Mouse (Mus musculus): ENCODE measurements around the gene Olfr1392. TPM values are rescaled to one million over a fixed set of nuclear protein-coding genes. Genes with fewer than 3 reads are reported as not detected.

The Olfr1392 gene
- polyA plus RNA-seq, 2 experiments: 0.01 TPM; not detected in 1

DNA sequence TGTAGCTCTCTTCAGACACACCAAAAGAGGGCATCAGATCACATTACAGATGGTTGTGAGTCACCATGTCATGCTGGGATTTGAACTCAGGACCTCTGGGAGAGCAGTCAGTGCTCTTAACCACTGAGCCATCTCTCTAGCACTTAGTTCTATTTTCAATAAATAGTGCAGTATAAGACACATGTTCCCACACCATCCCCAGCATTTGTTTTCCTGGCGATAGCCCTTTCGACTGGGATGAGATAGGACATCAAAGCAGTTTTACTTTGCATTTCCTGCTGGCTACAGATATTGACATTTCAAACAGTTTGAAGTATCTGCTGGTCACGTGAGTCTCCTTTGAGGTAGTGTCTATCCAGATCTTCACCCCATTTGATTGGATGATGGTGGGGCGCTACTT lies 14.7 kb upstream of the Olfr1392 start:
- H3K4me3 ChIP-seq (ENCODE audit: insufficient read depth in 1 of 2, low read depth in 2 of 2, low read length in 2 of 2): no peak overlapping the region
- 65% methylated on average over 4 of the region's 4 CpGs for WGBS (ENCODE audit: insufficient replicate concordance)
- no peaks in the 10 kb centered on the region for H3K27me3 ChIP-seq (ENCODE audit: control insufficient read depth, insufficient read depth, low read length)

DNA sequence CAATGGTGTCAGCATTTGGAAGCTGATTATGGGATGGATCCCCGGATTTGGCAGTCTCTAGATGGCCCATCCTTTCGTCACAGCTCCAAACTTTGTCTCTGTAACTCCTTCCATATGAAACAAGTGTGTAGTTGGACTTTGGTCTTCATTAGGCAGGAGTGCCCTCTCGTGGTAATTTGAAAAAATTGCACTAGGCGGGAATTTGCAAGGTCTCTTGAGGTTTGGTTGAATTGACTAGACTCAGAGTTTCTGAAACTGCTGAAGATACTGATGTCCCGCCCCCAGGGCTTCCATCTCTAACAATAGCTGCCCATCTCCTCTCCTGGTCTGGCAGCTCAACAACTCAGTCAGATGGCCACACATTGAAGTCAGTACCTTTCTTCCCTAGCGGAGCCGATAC lies 13.7 kb upstream of the Olfr1392 start:
- DNase-seq (ENCODE audit: low read depth in 3 of 3, low spot score in 3 of 3): peak in 1 of 3 experiments; percentile 52

More for the DNA sequence above, 14.7 kb upstream of the Olfr1392 start:
- H3K9ac ChIP-seq (replicated peaks): no peak overlapping the region
- DNase-seq (ENCODE audit: low read depth in 3 of 3, low spot score in 3 of 3) (no peak), ATAC-seq (ENCODE audit: insufficient read depth) (no peak)
- H3K36me3 ChIP-seq (replicated peaks; ENCODE audit: control insufficient read depth, insufficient read depth, low read depth): no peaks in the 10 kb centered on the region
- no peak overlapping the region for H3K4me2 ChIP-seq (ENCODE audit: low read depth)
- no peak for TF ChIP-seq CTCF (IDR thresholded peaks at IDR 0.05; ENCODE audit: low read depth)
- no peak for TF ChIP-seq EP300 (IDR thresholded peaks at IDR 0.05; ENCODE audit: low read depth)
- H3K4me1 ChIP-seq (replicated peaks; ENCODE audit: control insufficient read depth in 2 of 2, insufficient read depth in 2 of 2, low read length in 1 of 2): peaks cover 0 to 8% of the 10 kb centered on the region in 2 experiments; a peak in 2 of 4 replicates
- no peak overlapping the region for H3K27ac ChIP-seq
- no peaks in the 10 kb centered on the region for H3K9me3 ChIP-seq (ENCODE audit: control insufficient read depth, low read length)

DNA sequence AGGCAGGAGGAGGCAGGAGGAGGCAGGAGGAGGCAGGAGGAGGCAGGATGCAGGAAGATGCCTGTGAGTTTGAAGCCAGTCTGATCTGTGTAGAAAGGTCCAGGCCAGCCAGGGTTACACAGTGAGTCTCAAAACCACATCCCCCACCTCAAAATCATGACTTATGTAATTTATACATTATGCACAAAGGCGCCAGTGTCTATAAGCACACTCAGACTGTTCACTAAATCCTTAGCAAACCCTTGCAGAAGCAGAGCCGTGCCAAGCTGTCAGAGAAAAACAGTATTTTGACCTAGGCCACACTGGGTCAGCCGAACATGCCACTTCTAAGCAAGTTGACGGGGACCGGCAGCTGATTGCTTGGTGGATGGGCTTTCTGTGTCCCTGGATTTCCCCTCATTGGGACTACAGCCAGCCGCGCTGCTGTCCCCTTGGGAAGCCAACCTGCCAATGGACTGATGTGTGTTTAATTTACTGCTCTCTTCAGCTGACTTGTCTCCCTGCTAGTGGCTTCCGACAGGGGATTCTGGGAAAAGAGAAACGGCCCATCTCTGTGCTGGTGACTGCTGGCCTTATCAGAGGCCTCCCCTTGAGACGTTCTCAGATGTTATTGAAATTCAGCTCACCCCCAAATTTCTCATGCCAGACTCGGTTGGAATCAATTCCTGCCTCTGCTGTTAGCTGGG lies 11.1 kb upstream of the Olfr1392 start:
- H3K27ac ChIP-seq: no peak overlapping the region
- H3K9me3 ChIP-seq (ENCODE audit: control insufficient read depth, low read length): no peaks in the 10 kb centered on the region
- no peak overlapping the region for H3K9ac ChIP-seq (replicated peaks)
- H3K27me3 ChIP-seq (ENCODE audit: control insufficient read depth, insufficient read depth, low read length): no peaks in the 10 kb centered on the region
- 65% methylated on average over 11 of the region's 11 CpGs for WGBS (ENCODE audit: insufficient replicate concordance)
- ATAC-seq (ENCODE audit: insufficient read depth) (no peak), DNase-seq (ENCODE audit: low read depth in 3 of 3, low spot score in 3 of 3) (no peak)
- no peaks in the 10 kb centered on the region; a peak in 1 of 4 replicates for H3K4me1 ChIP-seq (replicated peaks; ENCODE audit: control insufficient read depth in 2 of 2, insufficient read depth in 2 of 2, low read length in 1 of 2)
- no peak overlapping the region for H3K4me3 ChIP-seq (ENCODE audit: insufficient read depth in 1 of 2, low read depth in 2 of 2, low read length in 2 of 2)
- H3K36me3 ChIP-seq (replicated peaks; ENCODE audit: control insufficient read depth, insufficient read depth, low read depth): no peaks in the 10 kb centered on the region
- TF ChIP-seq CTCF (IDR thresholded peaks at IDR 0.05; ENCODE audit: low read depth) (no peak), EP300 (IDR thresholded peaks at IDR 0.05; ENCODE audit: low read depth) (no peak)
- H3K4me2 ChIP-seq (ENCODE audit: low read depth): no peak overlapping the region

More for the DNA sequence above, 13.7 kb upstream of the Olfr1392 start:
- H3K36me3 ChIP-seq (replicated peaks; ENCODE audit: control insufficient read depth, insufficient read depth, low read depth): no peaks in the 10 kb centered on the region
- H3K9ac ChIP-seq (replicated peaks): no peak overlapping the region
- H3K27ac ChIP-seq: no peak overlapping the region
- 25% methylated on average over 7 of the region's 7 CpGs for WGBS (ENCODE audit: insufficient replicate concordance)
- H3K4me2 ChIP-seq (ENCODE audit: low read depth): no peak overlapping the region
- ATAC-seq (ENCODE audit: insufficient read depth): no peak
- H3K9me3 ChIP-seq (ENCODE audit: control insufficient read depth, low read length): no peaks in the 10 kb centered on the region
- peaks cover 0 to 5% of the 10 kb centered on the region in 2 experiments; a peak in 2 of 4 replicates for H3K4me1 ChIP-seq (replicated peaks; ENCODE audit: control insufficient read depth in 2 of 2, insufficient read depth in 2 of 2, low read length in 1 of 2)
- H3K27me3 ChIP-seq (ENCODE audit: control insufficient read depth, insufficient read depth, low read length): no peaks in the 10 kb centered on the region
- no peak overlapping the region for H3K4me3 ChIP-seq (ENCODE audit: insufficient read depth in 1 of 2, low read depth in 2 of 2, low read length in 2 of 2)
- TF ChIP-seq CTCF (IDR thresholded peaks at IDR 0.05; ENCODE audit: low read depth) (peak; percentile 74), EP300 (IDR thresholded peaks at IDR 0.05; ENCODE audit: low read depth) (no peak)

DNA sequence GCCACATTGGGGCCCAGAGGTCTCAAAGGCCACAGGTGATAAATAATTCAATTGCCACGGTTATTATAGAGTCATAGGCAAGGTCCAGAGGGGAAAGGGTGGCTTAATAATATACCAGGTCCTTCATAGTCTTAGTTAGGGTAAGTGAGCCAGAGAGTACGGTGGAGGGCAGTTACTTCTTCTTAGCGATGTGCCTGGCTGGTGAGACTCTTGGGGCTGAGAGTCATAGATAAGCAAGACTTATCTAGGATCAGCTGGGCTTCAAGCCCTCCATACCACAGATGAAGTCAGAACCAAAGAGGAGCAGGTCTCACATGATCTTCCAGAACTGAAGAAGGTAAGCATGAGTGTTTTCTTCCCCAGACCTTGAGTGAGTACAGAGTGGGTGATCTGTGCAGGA lies 6.9 kb upstream of the Olfr1392 start, which contains the start of gene Olfr1393:
Olfr1393 (plus strand) TSS at position 83 of the 400 bp plus-strand sequence.
- Histone ChIP-seq H3K27ac (no peak within 1 kb of the TSS), H3K4me3 (ENCODE audit: insufficient read depth in 1 of 2, low read depth in 2 of 2, low read length in 2 of 2) (no peak within 1 kb of the TSS)

DNA sequence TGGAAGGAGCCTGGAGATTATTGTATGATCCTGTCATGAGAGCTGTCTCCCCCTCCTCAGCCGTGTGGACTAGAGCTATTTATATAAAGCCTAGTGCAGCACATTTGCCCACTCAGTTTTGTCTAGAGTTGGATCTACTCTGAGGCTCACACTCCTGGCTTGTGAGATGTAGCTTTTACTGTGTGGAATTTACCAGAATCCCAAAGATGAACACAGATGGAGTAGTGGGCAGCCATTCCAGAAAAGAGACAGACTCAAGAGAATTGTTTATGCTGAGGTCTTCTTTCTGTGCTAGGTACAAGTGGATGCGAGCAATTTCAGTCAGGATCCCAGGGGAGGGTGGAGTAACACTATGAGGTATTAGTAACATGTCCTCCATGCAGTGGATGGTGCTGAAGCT lies 2.2 kb downstream of the Olfr1392 start:
- Histone ChIP-seq H3K9me3 (ENCODE audit: control insufficient read depth, low read length) (no peaks in the 10 kb centered on the region), H3K4me3 (ENCODE audit: insufficient read depth in 1 of 2, low read depth in 2 of 2, low read length in 2 of 2) (no peak overlapping the region), H3K36me3 (replicated peaks; ENCODE audit: control insufficient read depth, insufficient read depth, low read depth) (no peaks in the 10 kb centered on the region), H3K27me3 (ENCODE audit: control insufficient read depth, insufficient read depth, low read length) (no peaks in the 10 kb centered on the region), H3K4me2 (ENCODE audit: low read depth) (no peak overlapping the region), H3K4me1 (replicated peaks; ENCODE audit: control insufficient read depth in 2 of 2, insufficient read depth in 2 of 2, low read length in 1 of 2) (no peaks in the 10 kb centered on the region), H3K27ac (no peak overlapping the region), H3K9ac (replicated peaks) (no peak overlapping the region)
- TF ChIP-seq EP300 (IDR thresholded peaks at IDR 0.05; ENCODE audit: low read depth) (no peak), CTCF (IDR thresholded peaks at IDR 0.05; ENCODE audit: low read depth) (no peak)
- DNase-seq (ENCODE audit: low read depth in 3 of 3, low spot score in 3 of 3): no peak
- WGBS (ENCODE audit: insufficient replicate concordance): 67% methylated on average over 2 of the region's 2 CpGs
- ATAC-seq (ENCODE audit: insufficient read depth): no peak

More for the DNA sequence above, 6.9 kb upstream of the Olfr1392 start, which contains the start of gene Olfr1393:
- DNase-seq (ENCODE audit: low read depth in 3 of 3, low spot score in 3 of 3): no peak
- ATAC-seq (ENCODE audit: insufficient read depth): no peak
- no peak within 1 kb of the TSS for H3K9ac ChIP-seq (replicated peaks)
- H3K4me1 ChIP-seq (replicated peaks; ENCODE audit: control insufficient read depth in 2 of 2, insufficient read depth in 2 of 2, low read length in 1 of 2): no peaks in the 10 kb centered on the region
- 21% methylated on average over 3 of the region's 3 CpGs for WGBS (ENCODE audit: insufficient replicate concordance)
- no peaks in the 10 kb centered on the region for H3K27me3 ChIP-seq (ENCODE audit: control insufficient read depth, insufficient read depth, low read length)
- H3K4me2 ChIP-seq (ENCODE audit: low read depth): no peak within 1 kb of the TSS
- no peak for TF ChIP-seq CTCF (IDR thresholded peaks at IDR 0.05; ENCODE audit: low read depth)
- TF ChIP-seq EP300 (IDR thresholded peaks at IDR 0.05; ENCODE audit: low read depth): no peak
- no peaks in the 10 kb centered on the region for H3K36me3 ChIP-seq (replicated peaks; ENCODE audit: control insufficient read depth, insufficient read depth, low read depth)
- H3K9me3 ChIP-seq (ENCODE audit: control insufficient read depth, low read length): no peaks in the 10 kb centered on the region

Measured in liver, embryonic 14.5 days (tissue).